Mouse (Mus musculus) ES-Bruce4 (cell line): ENCODE data around the gene Cnnm4.

ENCODE experiments used
- CTCF ChIP-seq: IDR thresholded peaks from one replicate; pipeline ENCODE4 v1.8.1; 2011; ENCODE audit warnings: low read depth, low read length
- EP300 ChIP-seq: IDR thresholded peaks from 2 replicates; pipeline ENCODE4 v1.6.1; 2011; ENCODE audit warnings: low read depth, low read length; ENCODE audit not compliant: insufficient read depth

GRCm38 (mm10) chr1:36530962-36531361, 59.5 kb downstream of the Cnnm4 start:
- TF ChIP-seq EP300 (no peak), CTCF (no peak)
